Mouse (Mus musculus) left cerebral cortex, postnatal 4 days (tissue): ENCODE measurements at regions not wholly inside any gene's neighbourhood (a gene's known extent, or its start where the extent isn't known, plus 50 kb on each side); places are given as distances from the start of the nearest gene placed in this dataset.
A peak's percentile ranks its signal among the peaks of the same experiment; 100 is the strongest.

Experiments used
- DNase-seq: peaks from one replicate; pipeline ENCODE4 v3.0.0-alpha.2; 2022
- intact Hi-C: fragments of 180-260 bp; cut with DNase I; formaldehyde crosslinking; loops from one replicate; pipeline ENCODE4 v1.15.1; 2025

DNA sequence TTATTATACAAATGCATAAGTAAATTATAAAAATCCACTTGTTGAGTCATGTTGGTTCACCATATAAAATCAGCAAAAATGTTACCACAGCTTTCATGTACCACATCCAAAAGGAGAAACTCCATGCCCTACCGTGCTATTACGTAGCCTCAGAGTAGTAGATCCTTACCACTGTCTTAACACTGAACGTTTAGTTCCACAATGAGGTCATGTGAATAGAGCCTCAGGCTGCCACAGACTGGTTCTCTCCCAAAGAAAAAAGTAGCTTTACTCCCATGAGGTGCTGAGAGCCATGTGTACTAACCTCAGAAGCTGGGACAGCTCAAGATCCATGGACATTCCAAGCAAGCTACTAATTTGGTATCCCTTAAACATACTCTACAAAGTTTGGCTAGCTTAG, 235.4 kb upstream of the Ferd3l start:
- intact Hi-C loops, result no loop called here
- DNase-seq, result no peak

DNA sequence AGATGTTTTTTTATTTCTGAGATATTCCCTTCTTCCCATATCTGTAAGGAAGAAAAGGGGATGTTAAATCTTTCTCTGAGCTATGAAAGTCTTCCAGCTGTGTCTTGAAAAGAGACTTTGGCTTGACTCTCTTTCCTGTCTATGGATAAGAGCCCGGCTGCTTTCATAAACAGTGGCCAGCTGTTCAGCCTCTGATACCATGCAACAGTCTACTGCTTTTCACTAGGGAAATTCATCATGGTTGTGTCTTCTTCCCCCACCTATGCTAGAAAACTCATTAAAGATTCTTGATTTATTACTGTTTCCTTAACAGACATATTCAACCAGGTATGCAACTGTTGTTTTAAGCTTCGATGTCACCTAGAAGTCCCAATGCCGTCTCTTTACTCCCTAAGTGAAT, 213.8 kb upstream of the Ferd3l start:
- intact Hi-C loops, result no loop called here
- no peak for DNase-seq

DNA sequence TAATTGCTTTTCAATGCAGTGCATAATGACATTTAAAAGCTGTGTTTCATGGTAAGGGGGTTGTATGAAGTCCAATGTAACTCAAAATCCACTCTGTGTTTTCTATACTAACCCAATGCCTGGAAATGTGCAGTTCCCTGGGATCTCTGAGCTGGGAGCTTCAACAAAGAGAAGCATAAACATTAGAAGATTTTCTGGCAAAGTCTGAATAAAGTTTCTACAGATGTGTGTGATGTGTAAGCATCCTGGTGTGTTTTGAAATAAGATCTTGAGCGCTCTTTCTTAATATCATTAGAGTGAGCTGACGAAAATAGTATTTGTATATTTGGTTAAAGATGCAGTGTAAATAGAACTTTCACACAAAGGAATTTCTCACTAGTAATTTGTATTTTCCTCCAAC, 212.2 kb upstream of the Ferd3l start:
- no peak for DNase-seq
- intact Hi-C loops, result loop anchor here (5.0 kb wide), 1 partner anchor 229 kb away; no protein-coding TSS in a partner anchor

DNA sequence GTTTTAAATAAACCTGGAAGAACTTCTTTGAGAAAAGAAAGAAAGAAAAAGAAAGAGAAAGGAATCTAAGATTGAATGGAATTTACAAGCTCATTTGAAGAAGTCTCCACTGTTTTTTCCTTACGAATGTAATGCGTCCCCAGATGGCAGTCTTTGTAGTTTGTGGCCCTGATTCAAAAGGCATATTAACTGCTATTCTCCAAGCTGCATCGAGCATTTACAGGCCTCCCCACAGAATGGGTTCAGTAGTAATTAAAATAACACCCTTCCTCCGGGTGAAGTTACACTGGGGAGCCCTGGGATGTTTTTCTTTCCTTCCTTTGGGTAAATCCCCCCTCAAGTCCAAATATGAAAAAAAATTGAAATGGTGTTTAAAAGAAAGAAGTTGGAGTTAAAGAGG, 211.2 kb upstream of the Ferd3l start:
- no peak for DNase-seq
- intact Hi-C loops, result loop anchor here (5.0 kb wide), 1 partner anchor 230 kb away; no protein-coding TSS in a partner anchor

DNA sequence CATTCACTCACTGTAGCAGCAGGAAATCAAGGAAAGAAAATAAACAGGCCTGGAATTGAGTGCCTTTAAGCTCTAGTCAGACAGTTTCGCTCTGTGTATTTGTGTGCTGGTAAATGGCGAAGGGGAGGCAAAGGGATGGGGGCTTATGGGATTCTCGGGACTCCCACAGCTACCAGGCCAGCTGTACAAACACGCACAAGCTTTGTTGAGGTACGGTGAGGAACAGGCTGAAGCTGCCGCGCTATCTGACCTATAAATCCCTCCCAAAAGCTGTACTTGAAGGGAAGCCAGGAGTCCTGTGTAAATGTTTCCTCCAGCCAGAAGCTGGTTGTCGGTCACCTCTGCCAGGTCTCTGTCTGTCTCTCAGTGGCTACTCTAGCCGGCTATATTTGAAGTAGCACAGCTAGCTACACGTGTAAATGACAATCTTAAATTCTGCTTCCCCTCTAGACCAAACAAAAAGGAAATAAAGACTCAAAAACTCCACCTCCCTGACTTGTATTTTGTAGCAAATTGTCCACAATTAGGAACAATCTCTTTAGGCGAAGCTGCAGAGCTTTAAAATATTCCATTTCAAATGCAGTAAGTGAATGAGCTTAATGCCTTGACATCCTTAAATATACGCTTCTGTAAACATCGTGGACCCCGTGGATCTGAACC, 210.5 kb upstream of the Ferd3l start:
- peak; percentile 7 for DNase-seq
- intact Hi-C loops, result loop anchor here (5.0 kb wide), 1 partner anchor 230 kb away; no protein-coding TSS in a partner anchor

DNA sequence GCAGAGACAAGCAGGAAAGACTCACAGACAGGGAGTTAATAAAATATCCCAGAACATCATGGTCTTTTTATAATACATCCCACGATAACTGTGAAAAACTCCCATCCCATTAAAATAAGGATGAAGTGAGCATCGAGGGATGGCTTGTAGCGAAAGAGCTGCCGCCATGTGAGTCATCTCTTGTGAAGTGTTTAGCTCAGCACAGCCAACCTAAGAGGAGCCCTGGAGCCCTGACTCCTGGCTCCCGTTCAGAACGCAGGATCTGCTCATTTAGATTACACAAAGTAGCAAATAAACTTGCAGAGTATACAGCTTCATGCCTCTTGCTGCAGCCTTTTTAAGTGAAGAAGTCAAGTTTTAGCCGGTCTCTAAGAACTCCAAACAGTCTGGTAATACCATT, 209.2 kb upstream of the Ferd3l start:
- intact Hi-C loops, result loop anchor here (5.0 kb wide), 1 partner anchor 232 kb away; no protein-coding TSS in a partner anchor
- peak; percentile 1 for DNase-seq

DNA sequence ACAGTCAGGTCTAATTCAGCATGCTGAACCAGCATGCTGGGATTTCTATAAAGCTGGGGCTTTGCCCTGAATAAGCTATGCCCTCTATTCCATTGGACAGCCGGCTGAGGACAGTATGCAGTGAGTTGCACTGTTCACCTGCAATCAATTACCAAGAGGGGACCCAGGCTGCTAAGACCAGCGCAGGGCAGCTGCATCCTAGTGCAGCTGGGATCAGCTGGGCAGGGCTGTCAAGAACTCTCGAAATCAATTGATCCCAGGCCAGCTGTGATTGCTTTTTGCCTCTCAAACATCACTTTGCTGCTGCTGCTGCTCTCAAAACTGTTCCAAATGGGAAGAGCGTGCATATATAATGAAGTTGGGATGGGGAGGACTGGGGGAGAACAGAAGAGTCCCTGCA, 196.3 kb upstream of the Ferd3l start:
- intact Hi-C loops, result no loop called here
- DNase-seq, result no peak

DNA sequence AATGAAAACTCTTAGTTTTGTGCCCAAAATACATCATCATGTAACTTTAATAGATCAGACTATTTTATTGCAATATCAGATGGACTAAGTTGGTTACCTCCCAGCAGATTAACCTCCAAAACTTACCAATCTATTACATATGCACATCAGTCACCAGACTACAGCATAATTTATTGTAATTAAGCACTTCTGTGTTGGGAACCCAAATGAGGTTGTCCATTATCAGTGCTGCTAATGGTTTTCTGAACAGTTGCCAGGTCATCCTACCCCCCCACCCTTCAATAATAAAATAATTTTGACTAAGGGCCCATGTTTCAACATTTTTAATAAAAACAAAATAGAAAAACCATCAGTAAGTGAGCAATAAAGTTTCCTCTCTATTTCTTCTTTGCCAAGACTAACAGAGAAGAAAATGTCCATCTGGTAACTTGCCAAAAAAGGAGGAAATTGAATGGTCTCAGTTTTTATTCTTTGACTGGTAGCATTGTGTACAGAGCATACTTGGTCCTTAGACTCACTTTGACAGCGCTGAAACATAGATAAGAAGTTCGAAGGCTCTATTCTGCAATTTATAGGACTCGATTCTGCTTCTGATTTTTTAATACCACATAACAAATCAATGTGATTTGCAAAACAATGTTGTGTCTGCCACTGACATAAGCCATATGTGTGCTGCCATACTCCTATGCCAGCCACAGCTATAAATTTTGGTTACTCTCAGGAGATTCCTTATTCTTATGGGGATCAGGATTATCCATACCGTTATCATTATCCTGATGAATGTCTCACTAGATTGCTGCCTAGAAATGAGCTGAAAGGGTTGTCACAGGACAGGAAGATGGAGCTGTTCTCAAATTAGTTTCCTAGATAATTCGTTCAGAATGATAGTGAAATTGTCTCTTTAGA, 152.4 kb upstream of the Ferd3l start:
- intact Hi-C loops, result no loop called here

DNA sequence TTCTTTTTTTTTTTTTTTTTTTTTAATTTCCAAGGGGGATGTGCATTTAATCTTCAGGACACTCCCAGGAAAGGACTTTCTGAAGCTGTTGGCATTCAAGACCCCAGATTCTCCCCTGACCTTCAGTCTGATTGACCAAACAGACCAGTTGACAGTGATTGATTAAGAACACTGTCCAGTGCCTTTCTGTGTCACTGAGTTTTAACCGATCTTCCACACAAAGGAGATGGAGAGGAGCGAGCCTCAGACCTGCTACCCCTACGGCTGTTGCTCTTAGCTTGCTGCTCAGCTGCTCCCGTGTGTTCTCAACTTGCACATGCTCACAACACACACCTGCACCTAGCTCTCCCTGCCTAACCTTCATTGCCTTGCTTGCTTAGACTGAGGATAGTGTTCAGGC, 149.7 kb upstream of the Ferd3l start:
- intact Hi-C loops, result no loop called here
- no peak for DNase-seq

More for the DNA sequence above, 152.4 kb upstream of the Ferd3l start:
- DNase-seq, result no peak

DNA sequence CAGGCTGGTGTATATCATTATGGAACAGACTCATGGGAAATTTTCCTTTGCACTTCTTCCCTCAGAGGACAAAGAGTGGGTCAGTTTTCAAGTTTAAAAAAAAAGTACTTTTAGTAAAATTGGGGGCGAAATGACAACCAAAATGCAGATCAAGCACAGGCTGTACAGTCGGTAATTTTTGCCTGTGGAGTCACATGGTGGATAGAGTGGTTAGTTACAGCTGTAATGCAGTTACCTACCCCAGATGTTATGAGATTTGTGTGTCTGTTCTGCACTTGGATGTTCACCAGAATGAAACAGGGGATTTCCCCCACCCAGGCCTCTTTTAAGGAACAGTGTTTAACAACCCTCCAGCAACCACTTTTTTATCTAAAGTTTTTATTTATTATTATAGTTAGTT, 148.3 kb upstream of the Ferd3l start:
- no peak for DNase-seq
- intact Hi-C loops, result no loop called here

DNA sequence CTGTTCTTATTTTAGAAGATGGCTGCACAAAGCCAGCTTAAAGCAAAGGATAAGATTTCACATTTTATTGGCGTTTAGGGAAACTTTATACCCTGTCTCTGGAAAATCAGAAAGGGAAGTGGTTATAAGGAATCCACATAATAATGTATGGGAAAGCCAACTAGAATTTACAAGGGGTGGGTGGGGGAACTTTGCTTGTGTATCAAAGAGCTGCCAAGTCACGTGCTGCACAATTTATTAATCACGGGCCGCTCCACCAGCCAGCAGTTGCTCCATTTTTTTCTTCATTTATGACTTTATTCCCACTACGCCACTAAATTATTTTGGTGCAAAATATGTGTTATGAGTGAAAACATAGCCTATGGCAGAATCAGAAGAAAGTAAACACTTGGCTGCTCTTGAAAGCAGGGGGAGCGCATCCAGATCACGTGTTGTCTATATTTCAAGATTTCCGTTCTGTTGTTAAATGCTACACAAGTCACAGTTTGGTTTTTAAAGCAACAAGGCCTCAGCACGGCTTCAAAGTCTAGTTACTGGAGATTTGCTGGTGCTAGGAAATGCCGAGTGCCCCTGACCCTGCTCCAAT, 123.9 kb upstream of the Ferd3l start:
- DNase-seq, result no peak
- intact Hi-C loops, result no loop called here

DNA sequence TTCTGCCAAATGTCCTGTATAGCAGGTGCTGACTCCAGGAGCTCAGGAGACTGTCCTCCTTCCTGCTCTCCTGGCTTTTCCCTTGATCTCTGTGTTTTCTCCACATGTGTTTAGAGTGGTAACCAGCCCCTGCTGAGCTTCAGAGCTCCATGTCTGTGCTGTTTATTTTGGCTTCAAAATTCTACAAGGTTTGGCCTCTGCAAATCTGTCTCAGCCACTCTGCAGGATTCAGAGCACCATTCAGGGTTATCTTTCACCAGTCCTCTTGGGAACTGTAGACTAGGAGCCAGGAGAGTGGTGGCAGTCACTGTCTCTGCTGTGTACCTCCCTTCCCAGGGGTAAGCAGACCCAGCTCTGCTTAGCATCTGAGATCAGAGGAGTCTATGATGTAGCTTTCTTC, 102.7 kb upstream of the Ferd3l start:
- no peak for DNase-seq
- intact Hi-C loops, result no loop called here

DNA sequence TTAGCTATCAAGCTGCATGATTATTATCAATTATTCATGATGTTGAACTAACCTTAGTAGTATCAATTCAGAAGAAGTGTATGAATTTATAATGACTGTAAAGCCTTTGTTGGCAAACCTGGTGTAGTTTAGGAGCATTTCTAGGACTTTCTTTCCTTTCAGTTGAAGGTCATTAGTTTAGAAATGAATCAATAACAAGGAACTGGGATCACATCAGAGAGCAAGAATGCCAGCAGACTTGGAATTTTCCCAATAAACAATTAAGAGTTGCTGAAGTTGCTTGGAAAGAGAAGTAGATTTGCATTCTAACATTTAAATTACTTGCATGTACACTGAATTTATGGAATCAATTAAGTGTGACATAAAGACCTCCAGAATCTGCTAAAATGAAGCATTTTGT, 79.1 kb upstream of the Ferd3l start:
- intact Hi-C loops, result no loop called here

DNA sequence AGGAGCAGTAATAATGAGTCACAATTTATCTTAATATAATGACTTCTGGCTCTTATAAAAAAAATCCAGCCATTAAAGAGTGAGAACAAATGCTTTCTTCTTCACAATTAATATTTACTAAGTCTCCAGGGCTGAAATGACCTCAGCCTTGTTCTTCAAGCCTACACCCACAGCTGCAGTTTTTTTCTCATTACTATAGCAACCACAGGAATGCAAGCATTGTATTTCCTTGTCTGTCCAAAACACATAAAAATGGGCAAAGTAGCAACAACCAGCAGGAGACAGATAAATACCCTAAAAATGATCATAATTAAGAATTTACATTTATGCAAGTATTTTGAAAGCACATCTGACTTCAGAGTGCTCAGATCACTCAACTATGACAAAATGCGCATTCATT, 76.5 kb upstream of the Ferd3l start:
- DNase-seq, result no peak
- intact Hi-C loops, result no loop called here

More for the DNA sequence above, 79.1 kb upstream of the Ferd3l start:
- no peak for DNase-seq
